Mouse (Mus musculus) embryonic facial prominence, embryonic 11.5 days (tissue): Measurements from ENCODE around the gene Fgd6. TPM values are rescaled to one million over a fixed set of nuclear protein-coding genes. Genes with fewer than 3 reads are reported as not detected.

ENCODE experiments used
- ATAC-seq: fragments of 200-750 bp; cut with Nextera tagmentation; replicated peaks from 2 replicates; pipeline ENCODE4 v1.8.0; 2017; ENCODE audit warnings: low read depth; ENCODE audit not compliant: insufficient number of reproducible peaks, low FRiP score, low TSS enrichment
- DNase-seq: peaks from one replicate; pipeline ENCODE4 v3.0.0-alpha.2; 2015; ENCODE audit warnings: low spot score
- H3K27ac ChIP-seq: fragments of 300-500 bp; sonication (generic); replicated peaks from 2 replicates; pipeline ENCODE4 v1.5.1; 2014; ENCODE audit warnings: mild to moderate bottlenecking, low read depth, low read length, control low read depth
- H3K27me3 ChIP-seq: fragments of 300-500 bp; sonication (generic); 2 replicates; pipeline ENCODE4 v1.6.1; 2014; ENCODE audit warnings: mild to moderate bottlenecking, low read length, moderate library complexity, mixed read lengths; ENCODE audit not compliant: control insufficient read depth, insufficient read depth
- H3K36me3 ChIP-seq: fragments of 300-500 bp; sonication (generic); replicated peaks from 2 replicates; pipeline ENCODE4 v1.6.1; 2014; ENCODE audit warnings: low read depth, mild to moderate bottlenecking, low read length, moderate library complexity, mixed read lengths; ENCODE audit not compliant: control insufficient read depth, insufficient read depth
- H3K4me1 ChIP-seq: fragments of 300-500 bp; sonication (generic); 2 replicates; pipeline ENCODE4 v1.6.1; 2014; ENCODE audit warnings: low read length, mixed read lengths; ENCODE audit not compliant: control insufficient read depth, insufficient read depth
- H3K4me2 ChIP-seq: fragments of 300-500 bp; sonication (generic); 2 replicates; pipeline ENCODE4 v1.6.1; 2014; ENCODE audit warnings: low read depth, mild to moderate bottlenecking, control low read depth, low read length, moderate library complexity
- H3K4me3 ChIP-seq: fragments of 300-500 bp; sonication (generic); 2 replicates; pipeline ENCODE4 v1.5.1; 2014; ENCODE audit warnings: low read depth, low read length, control low read depth
- H3K9ac ChIP-seq: fragments of 300-500 bp; sonication (generic); replicated peaks from 2 replicates; pipeline ENCODE4 v1.6.1; 2014; ENCODE audit warnings: mild to moderate bottlenecking, control low read depth, low read length
- H3K9me3 ChIP-seq: fragments of 300-500 bp; sonication (generic); replicated peaks from 2 replicates; pipeline ENCODE4 v1.6.1; 2016; ENCODE audit warnings: mild to moderate bottlenecking, low read length, inconsistent platforms, mixed read lengths; ENCODE audit not compliant: control insufficient read depth
- WGBS: fragments of 180-500 bp; shearing (Covaris S2); extraction: QIAGEN DNeasy Blood & Tissue Kit; methylation state at CpG from one replicate; pipeline ENCODE4 v1.1.7; 2014; 5-methylcytosine and 5-hydroxymethylcytosine counted together
- polyA plus RNA-seq: library from polyadenylated mRNA; unstranded; fragments of >200 nt; fragmentation: Nextera tagmentation; extraction: Ambion mirVana; gene quantifications from 2 replicates; pipeline ENCODE4 v1.2.1, GENCODE M21; 2014

The Fgd6 gene
- polyA plus RNA-seq, 1 experiment from 2014 or later = 4.4 TPM

DNA sequence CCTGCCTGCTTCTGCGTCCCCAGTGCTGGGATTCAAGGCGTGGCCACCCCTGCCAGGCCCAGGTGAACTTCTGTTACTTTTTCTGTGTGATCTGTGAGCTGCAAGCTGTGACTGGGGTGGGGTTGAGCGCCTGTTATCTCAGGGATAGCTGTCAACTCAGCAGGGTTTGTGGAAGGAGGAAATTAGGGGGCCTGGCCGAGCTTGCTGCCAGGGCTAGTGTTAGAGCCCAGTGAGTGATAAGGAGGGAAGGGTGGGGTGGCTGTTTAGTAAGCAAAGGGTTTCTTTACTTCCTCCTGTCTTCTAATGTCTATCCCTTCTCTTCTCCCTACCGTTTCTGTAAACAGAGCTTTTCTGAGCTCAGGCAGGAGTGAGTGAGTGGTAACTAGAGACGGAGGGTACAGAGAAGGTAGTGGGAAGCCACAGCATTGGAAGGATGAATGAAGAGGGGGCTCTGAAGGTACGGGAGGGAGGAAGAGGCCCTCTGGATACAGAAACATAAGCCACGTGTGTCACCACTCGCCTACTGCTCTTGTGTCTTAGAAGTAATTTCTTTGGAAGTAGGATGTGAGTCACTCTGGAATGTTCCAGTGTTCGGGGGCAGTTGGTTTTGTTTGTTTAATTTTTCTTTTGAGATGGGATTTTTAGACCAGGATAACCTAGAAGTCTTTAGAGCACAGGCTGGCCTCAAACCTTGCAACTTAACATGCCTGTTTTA lies 12.2 kb downstream of the Fgd6 start:
- 63% methylated on average over 10 of the region's 10 CpGs for WGBS
- Histone ChIP-seq H3K4me1 (no peaks in the 10 kb centered on the region), H3K27me3 (no peaks in the 10 kb centered on the region), H3K9ac (no peak overlapping the region), H3K36me3 (no peaks in the 10 kb centered on the region), H3K27ac (no peak overlapping the region), H3K4me2 (no peak overlapping the region), H3K9me3 (no peaks in the 10 kb centered on the region), H3K4me3 (no peak overlapping the region)
- no peak for DNase-seq
- ATAC-seq = no peak

DNA sequence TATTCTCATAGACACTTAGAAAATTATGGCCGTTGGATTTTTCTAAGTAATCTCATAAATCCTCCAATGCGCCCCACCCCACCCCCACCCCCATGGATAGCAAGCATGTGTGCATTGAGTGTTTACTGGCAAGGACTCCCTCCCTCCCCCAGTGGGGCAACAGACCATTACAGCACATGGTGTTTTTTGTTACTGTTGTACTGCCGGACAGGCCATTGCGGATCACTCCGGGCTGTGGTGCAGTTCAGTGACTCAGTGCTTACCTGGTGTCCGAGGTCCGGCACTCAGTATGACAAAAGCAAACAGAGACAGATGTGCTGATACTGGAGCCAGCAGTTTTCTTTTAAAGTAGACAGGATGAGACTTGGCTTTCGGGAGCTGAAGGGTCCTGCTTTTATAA lies 13.3 kb downstream of the Fgd6 start:
- H3K27ac ChIP-seq = no peak overlapping the region
- H3K9ac ChIP-seq = no peak overlapping the region
- no peaks in the 10 kb centered on the region for H3K4me1 ChIP-seq
- H3K9me3 ChIP-seq = no peaks in the 10 kb centered on the region
- DNase-seq = no peak
- no peak overlapping the region for H3K4me2 ChIP-seq
- WGBS = 87% methylated on average over 8 of the region's 8 CpGs
- H3K27me3 ChIP-seq = no peaks in the 10 kb centered on the region
- no peaks in the 10 kb centered on the region for H3K36me3 ChIP-seq
- ATAC-seq = no peak
- no peak overlapping the region for H3K4me3 ChIP-seq

DNA sequence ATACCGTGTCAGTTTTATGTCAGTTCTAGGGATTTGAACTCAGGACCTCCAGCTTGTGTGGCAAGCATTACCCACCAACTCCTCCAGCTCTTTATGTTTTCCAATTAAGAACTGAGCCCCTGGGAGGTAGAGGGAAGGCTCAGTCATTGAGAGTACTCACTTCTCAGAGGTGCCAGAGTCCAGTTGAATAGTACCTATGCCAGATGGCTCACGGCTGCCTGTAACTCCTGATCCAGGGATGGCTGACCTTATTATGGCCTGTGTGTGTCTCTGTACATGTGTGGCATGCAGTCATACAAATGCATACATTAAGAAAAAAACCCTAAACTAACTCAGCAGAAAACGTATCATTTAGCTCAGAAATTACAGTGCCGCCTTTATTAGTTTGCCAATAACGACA lies 14.9 kb downstream of the Fgd6 start:
- Histone ChIP-seq H3K4me2 (no peak overlapping the region), H3K9me3 (no peaks in the 10 kb centered on the region), H3K27ac (no peak overlapping the region), H3K27me3 (no peaks in the 10 kb centered on the region), H3K4me1 (no peaks in the 10 kb centered on the region), H3K4me3 (no peak overlapping the region), H3K9ac (no peak overlapping the region), H3K36me3 (no peaks in the 10 kb centered on the region)
- 93% methylated on average over 5 of the region's 5 CpGs for WGBS
- no peak for DNase-seq
- no peak for ATAC-seq

DNA sequence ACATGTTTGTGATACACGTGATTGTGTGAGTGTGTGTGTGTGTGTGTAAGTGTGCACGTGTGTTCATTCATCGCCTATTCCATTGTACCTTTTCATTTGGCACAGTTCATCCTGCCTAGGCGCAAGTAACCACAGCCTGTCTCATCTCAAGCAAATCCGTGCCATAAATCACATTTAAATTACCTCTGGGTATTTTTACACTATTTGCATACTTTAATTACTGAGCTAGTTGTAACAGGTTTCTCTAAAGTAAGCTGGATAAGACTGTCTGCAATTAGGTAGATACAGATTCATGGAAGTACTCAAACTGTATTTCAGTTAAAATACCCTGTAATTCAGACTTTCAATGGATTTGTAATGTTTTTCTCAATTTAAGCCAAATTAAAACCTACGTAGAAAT lies 20.7 kb downstream of the Fgd6 start:
- Histone ChIP-seq H3K27ac (no peak overlapping the region), H3K4me1 (no peaks in the 10 kb centered on the region), H3K4me2 (no peak overlapping the region), H3K9me3 (no peaks in the 10 kb centered on the region), H3K4me3 (no peak overlapping the region), H3K9ac (no peak overlapping the region), H3K27me3 (no peaks in the 10 kb centered on the region), H3K36me3 (no peaks in the 10 kb centered on the region)
- DNase-seq (no peak), ATAC-seq (no peak)
- WGBS = 91% methylated on average over 6 of the region's 6 CpGs

DNA sequence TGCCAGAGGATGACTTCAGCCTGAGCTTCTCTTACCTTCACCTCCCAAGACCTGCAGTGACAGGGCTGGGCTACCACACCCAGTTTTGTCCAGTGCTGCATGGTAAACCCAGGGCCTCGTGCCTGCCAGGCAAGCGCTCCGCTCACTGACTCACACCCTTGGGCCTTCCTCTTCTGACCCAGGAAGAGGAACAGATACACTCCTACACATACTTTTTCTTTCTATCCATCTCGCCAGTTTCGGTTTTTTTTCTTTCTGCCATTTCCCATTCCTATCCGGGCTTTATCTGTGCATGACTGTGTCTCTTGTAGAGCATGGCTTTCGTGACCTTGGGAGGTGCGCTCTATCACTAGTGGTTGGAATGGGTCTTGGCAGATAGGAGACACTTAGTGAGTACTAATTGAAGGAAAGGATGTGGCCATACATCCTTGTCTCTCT lies 23.8 kb downstream of the Fgd6 start:
- Histone ChIP-seq H3K36me3 (no peaks in the 10 kb centered on the region), H3K9me3 (no peaks in the 10 kb centered on the region), H3K4me2 (no peak overlapping the region), H3K27me3 (no peaks in the 10 kb centered on the region), H3K4me1 (no peaks in the 10 kb centered on the region), H3K4me3 (no peak overlapping the region), H3K27ac (no peak overlapping the region), H3K9ac (no peak overlapping the region)
- ATAC-seq (no peak), DNase-seq (no peak)
- 93% methylated on average over 8 of the region's 8 CpGs for WGBS

DNA sequence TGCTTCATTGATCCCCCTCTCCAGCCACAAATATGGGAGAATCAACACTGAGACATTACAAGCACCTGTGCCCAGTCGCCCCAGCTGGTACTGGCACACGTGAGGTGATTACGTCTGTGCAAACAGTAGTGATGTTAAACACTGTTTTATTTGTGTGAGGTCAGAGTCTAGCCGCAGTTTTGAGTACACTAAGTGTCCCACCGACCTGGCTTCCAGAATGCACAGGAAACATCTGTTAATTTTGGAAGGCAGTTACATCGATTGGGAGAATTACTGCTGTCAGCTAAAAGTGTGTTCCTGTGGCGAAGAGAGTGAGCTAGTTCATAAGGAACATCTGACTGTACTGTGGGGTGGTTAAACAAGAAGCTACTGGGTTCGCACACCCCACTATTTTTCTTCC lies 24.4 kb downstream of the Fgd6 start:
- DNase-seq (no peak), ATAC-seq (no peak)
- no peak overlapping the region for H3K27ac ChIP-seq
- H3K9ac ChIP-seq = no peak overlapping the region
- 68% methylated on average over 8 of the region's 8 CpGs for WGBS
- no peaks in the 10 kb centered on the region for H3K9me3 ChIP-seq
- H3K27me3 ChIP-seq = no peaks in the 10 kb centered on the region
- no peak overlapping the region for H3K4me3 ChIP-seq
- H3K4me1 ChIP-seq = no peaks in the 10 kb centered on the region
- no peak overlapping the region for H3K4me2 ChIP-seq
- H3K36me3 ChIP-seq = no peaks in the 10 kb centered on the region

DNA sequence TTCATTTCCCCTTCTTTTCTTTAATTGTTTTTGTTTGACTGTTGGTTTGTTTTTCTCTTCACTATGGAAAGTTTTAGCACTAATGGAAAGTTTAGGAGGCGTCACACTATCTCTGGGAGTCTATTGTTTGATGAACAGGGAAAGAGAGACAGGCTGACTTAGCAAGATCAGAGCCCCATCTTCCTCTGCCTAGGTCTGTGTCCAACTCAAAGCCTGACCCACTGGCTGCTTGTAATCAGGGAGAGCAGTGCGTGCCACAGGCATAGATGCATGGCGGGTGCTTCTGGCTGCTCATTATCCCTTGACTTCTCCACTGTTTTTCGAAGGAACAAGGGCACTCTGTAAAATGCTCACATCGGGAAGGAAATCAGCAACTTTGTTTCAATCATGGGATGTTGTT lies 26.6 kb downstream of the Fgd6 start:
- H3K27me3 ChIP-seq = no peaks in the 10 kb centered on the region
- no peak overlapping the region for H3K9ac ChIP-seq
- H3K4me3 ChIP-seq = no peak overlapping the region
- H3K4me2 ChIP-seq = no peak overlapping the region
- no peaks in the 10 kb centered on the region for H3K36me3 ChIP-seq
- H3K27ac ChIP-seq = no peak overlapping the region
- WGBS = 62% methylated on average over 5 of the region's 5 CpGs
- DNase-seq = no peak
- H3K4me1 ChIP-seq = no peaks in the 10 kb centered on the region
- no peak for ATAC-seq
- no peaks in the 10 kb centered on the region for H3K9me3 ChIP-seq

DNA sequence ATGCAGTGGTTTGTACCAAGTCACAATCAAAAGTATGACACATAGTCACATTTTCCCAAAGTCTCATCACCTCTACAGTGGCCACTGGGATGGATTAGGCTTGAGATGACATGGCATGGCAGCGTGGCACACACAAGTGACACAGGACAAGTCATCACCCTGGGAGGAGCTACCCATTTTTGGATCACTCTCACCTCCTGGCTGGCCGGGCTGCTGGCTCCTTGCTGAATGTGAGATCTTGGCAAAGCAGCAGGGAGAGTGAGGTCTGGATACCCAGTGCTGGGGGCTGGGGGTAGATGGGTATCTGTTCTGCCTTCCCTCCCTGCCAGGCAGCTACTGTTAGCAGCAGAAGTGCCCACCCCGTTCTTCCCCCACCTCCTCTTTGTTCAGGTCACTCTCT lies 31.1 kb downstream of the Fgd6 start:
- Histone ChIP-seq H3K36me3 (no peaks in the 10 kb centered on the region), H3K27ac (no peak overlapping the region), H3K4me2 (no peak overlapping the region), H3K9ac (no peak overlapping the region), H3K4me3 (no peak overlapping the region), H3K4me1 (no peaks in the 10 kb centered on the region), H3K9me3 (no peaks in the 10 kb centered on the region), H3K27me3 (no peaks in the 10 kb centered on the region)
- no peak for DNase-seq
- no peak for ATAC-seq
- 72% methylated on average over 3 of the region's 3 CpGs for WGBS
